Mouse (Mus musculus): ENCODE measurements around the gene Zfp30.

DNA sequence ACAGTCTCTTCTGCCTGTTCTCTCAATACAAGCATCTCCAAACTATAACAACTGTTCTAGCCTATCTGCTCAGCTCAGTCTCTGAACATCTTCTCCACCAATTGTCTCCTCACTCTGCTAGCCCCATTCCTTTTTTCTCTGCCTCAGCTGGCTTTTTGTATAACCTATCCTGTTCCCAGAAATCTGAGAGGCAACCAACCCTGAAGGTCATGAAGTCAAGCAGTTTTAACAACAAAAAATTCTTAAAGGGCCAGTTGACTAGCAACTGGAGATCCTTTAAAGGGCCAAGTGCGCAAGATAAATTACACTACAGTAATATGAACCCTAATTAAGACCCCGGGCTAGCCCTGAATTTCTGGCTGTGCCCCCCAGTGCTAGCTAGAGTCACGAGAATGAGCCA is 9.4 kb upstream of the Zfp30 start:
- TF ChIP-seq TCF12 (IDR thresholded peaks at IDR 0.05; ENCODE audit: insufficient read depth, poor library complexity, severe bottlenecking) (no peak), POLR2A (IDR thresholded peaks at IDR 0.05; ENCODE audit: insufficient read length, low read depth) (no peak), MYOG (IDR thresholded peaks at IDR 0.05; ENCODE audit: control insufficient read depth in 1 of 3, insufficient read depth in 1 of 3, insufficient read length in 2 of 3, low read depth in 2 of 3) (no peak), POLR2AphosphoS2 (IDR thresholded peaks at IDR 0.05; ENCODE audit: insufficient read length, low read depth) (no peak)

Measured in myocyte (in vitro differentiated cells).